Mouse (Mus musculus) gastrocnemius, postnatal 25 days (tissue): ENCODE results near the gene Foxo6. TPM values are rescaled to one million over a fixed set of nuclear protein-coding genes. Genes with fewer than 3 reads are reported as not detected.

Source experiments
- DNase-seq: peaks from one replicate; pipeline ENCODE4 v3.0.0; 2022
- total RNA-seq, 2 experiments: library from RNA; stranded (reverse); gene quantifications; 1 replicate in 1 of 2; 2 replicates in 1 of 2; pipeline ENCODE4 v1.2.3; 2021

Gene Foxo6
- total RNA-seq, 2 experiments from 2014 or later = 7.0 to 8.9 TPM

- peak; percentile 93 for DNase-seq
Observed at GRCm38 (mm10) chr4:120248800-120249261, 38.3 kb downstream of the Foxo6 start.

GRCm38 (mm10) chr4:120247412-120247811 lies 39.7 kb downstream of the Foxo6 start:
- peak; percentile 80 for DNase-seq

- DNase-seq = no peak
Observed at GRCm38 (mm10) chr4:120246086-120246485, 41.1 kb downstream of the Foxo6 start.

GRCm38 (mm10) chr4:120242783-120243262 lies 44.3 kb downstream of the Foxo6 start:
- DNase-seq = no peak

GRCm38 (mm10) chr4:120241106-120241505 lies 46.0 kb downstream of the Foxo6 start:
- DNase-seq = no peak

GRCm38 (mm10) chr4:120239419-120239818 lies 47.7 kb downstream of the Foxo6 start:
- no peak for DNase-seq

GRCm38 (mm10) chr4:120233243-120233642 lies 53.9 kb downstream of the Foxo6 start:
- DNase-seq = no peak

GRCm38 (mm10) chr4:120232541-120232940 lies 54.6 kb downstream of the Foxo6 start:
- DNase-seq = no peak

- DNase-seq = no peak
Observed at GRCm38 (mm10) chr4:120231982-120232381, 55.2 kb downstream of the Foxo6 start.

GRCm38 (mm10) chr4:120230256-120230649 lies 56.9 kb downstream of the Foxo6 start:
- peak; percentile 68 for DNase-seq

- no peak for DNase-seq
Observed at GRCm38 (mm10) chr4:120229505-120230255, 57.5 kb downstream of the Foxo6 start.

- DNase-seq = no peak
Observed at GRCm38 (mm10) chr4:120228613-120229012, 58.5 kb downstream of the Foxo6 start.

- no peak for DNase-seq
Observed at GRCm38 (mm10) chr4:120227224-120227623, 59.9 kb downstream of the Foxo6 start.

GRCm38 (mm10) chr4:120226682-120227081 lies 60.5 kb downstream of the Foxo6 start:
- no peak for DNase-seq

- peak; percentile 52 for DNase-seq
Observed at GRCm38 (mm10) chr4:120225135-120225780, 61.9 kb downstream of the Foxo6 start.

- DNase-seq = peak; percentile 79
Observed at GRCm38 (mm10) chr4:120223805-120224204, 63.3 kb downstream of the Foxo6 start.

GRCm38 (mm10) chr4:120223108-120223745 lies 63.9 kb downstream of the Foxo6 start:
- no peak for DNase-seq

- no peak for DNase-seq
Observed at GRCm38 (mm10) chr4:120221708-120222107, 65.4 kb downstream of the Foxo6 start.

- DNase-seq = no peak
Observed at GRCm38 (mm10) chr4:120218878-120219277, 68.3 kb downstream of the Foxo6 start.
